Mouse (Mus musculus): ENCODE measurements at regions not wholly inside any gene's neighbourhood (a gene's known extent, or its start where the extent isn't known, plus 50 kb on each side); places are given as distances from the start of the nearest gene placed in this dataset.
A peak's percentile ranks its signal among the peaks of the same experiment; 100 is the strongest.

DNA sequence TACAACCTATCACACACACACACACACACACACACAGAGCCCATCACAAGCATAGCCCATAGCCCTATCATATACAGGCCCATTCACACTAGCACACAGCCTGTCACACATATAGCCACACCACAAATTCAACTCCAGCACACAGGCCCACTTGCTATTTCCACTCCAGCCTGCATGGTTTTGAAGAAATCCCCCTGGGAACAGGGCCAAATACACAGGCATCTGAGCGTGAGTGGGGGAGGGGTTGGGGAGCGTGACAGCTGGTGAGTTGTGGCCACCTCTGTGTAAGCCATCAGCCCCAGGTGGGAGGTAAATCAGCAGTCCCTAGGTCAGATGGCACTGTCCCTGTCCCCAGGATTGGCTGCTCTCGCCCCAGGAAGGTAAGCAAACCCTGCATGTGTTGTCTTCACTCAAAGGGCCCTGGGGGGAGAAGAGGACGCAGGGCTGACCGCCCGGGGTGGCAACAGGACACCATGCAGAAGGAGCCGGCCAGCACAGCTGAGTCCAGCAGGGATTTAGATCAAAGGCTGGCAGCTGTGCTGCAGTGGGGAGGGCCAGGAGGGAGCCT is 153.6 kb upstream of the Gm3448 start:
- no peak for DNase-seq (ENCODE audit: low spot score in 2 of 2)

DNA sequence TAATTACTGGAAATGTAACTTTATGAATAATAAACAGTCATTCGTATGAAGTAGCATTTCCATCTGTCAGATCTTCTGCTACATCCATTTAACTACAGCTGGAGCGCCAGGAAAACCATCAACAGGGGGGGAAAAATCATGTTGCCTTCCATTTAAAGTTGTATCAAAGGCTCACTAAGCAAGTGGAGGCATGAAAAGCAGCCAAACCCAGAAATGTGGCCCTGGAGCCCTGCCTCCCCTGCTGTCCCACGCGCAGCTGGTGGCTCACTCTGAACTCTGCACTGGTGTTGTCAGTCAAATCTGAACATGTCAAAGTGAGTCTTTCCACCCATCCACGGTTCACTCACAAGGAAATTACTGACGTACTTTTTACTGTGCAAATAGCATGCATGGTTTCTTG is 152.5 kb upstream of the Gm3448 start:
- DNase-seq (ENCODE audit: low spot score in 2 of 2): peak; percentile 38 to 50

DNA sequence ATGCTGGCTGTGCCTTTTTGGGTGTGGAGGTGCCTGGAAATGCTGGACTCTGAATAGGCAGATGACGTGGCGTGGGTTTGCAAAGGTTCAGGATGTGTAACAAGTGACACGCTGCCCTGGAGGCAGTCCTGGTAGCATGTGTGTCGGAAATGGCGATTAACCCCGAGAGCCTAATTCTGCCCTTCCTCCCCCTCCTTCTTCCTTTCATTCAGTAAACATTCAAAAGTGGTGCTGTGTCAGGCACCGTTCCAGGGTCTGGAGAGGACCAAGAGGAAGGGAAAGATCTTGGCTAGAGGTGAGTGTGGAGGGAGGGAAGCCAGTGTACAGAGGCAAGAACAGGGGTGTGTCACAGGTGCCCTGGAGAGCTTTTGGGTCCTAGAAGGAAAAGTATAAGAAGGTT is 151.5 kb upstream of the Gm3448 start:
- peak; percentile 31 to 43 for DNase-seq (ENCODE audit: low spot score in 2 of 2)

DNA sequence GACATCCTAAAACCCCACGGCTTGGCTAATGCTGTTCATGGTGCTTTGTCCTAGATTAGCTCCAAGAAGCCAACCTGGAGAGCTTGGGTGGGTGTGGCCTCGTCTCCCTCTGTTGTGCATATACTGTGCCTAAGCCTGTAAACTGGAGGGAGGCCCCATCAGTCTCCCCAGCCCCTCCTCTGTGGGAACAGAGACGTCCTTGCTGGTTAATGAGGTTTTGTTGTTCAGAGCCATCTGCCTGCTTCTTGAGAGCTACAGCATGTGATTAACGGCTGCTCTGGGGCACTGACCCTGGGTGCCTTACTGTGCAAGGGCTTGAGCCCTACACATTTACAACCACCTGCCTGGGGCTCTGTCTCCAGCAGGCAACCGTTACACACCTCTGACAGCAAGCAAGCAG is 143.9 kb upstream of the Gm3448 start:
- DNase-seq (ENCODE audit: low spot score in 2 of 2): no peak

DNA sequence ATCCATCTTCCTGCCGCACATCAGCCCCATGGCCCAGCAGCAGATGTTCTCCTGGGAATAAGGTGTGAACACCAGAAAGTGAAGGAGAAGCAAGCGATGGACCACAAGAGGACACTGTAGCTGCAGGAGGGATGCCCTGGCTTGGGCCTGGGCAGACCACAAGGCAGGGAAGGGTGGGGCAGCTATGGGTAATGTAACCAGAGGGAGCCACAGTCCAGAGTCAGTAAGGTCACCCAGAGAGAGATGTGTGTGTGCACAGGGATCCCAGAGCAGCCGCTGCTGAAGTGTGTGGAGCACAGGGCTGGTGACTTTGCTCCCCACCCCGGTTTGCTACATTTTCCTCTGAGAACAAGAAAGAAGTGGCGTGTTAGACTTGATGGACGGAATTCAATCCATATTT is 142.5 kb upstream of the Gm3448 start:
- no peak for DNase-seq (ENCODE audit: low spot score in 2 of 2)

DNA sequence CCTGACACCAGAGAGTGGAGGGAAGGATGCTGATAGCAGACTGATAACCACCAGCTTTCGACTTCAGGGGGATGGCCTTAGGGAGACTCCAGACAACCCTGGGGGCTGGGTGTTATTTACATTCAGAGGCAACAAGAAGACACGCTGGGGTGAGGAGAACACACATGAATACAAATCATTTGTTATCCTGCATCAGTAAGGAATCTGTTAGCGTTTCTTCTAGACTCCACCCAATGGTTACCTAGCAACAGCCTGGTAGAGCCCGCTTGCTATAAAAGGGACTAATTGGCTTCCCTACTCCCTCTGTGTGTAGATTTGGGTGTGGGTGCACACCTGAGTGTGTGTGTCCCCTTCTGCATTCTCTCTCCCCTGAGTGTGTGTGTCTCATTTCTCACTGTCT is 140.8 kb upstream of the Gm3448 start:
- DNase-seq (ENCODE audit: low spot score in 2 of 2): no peak

DNA sequence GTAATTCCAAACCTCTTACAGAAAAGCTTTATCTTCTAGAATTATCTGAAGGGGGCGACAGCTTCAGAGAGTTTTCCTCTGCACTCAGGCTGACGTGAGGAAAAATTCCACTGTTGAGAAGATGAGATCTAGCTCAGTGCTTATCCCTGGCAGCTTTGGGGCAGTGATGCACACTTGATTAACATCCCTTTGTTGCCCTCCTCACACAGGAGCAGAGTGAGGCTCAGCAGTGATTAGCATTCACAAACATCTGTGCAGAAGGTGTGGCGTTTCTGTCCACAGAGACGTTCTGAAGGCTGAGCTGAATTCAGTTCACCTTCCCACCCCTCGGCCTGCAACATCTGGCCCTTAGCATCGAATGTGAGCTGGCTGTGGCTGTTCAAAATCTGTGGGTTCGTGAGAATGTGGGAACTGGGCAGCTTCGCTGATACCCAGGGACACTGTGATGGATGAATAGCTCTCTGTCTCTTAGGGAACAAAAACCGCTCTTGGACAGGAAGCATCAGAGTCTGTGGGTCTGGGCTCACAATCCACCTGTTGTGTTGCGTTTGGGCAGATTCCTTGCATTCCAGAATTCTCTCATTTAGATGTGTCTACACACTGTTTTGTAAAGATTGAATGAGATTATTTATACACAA is 139.0 kb upstream of the Gm3448 start:
- no peak for DNase-seq (ENCODE audit: low spot score in 2 of 2)

DNA sequence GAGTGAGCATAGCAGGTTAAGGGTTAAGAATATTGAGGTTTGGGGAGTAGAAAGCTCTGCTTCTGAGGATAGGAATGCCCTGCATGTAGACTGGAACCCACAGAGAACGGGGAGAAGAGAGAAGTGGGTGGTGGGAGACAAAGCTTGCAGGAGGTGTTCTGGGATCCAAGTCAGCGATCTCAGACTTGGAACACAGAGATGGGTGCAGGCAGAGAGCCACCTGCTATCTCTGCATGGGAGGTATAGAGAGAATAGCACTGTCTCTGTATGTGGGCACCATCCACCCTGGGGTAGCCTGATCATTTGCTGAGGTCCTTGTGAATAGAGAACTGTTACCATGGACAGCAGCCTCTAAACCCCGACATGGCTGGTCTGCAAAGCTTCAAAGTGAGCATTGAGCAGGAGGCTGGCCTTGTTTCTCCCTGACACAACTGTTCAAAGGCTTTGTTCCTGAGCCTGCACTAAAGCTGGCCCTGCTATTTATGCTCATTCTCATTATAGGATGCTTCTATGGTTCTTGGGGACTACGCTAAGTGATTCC is 138.1 kb upstream of the Gm3448 start:
- no peak for DNase-seq (ENCODE audit: low spot score in 2 of 2)

DNA sequence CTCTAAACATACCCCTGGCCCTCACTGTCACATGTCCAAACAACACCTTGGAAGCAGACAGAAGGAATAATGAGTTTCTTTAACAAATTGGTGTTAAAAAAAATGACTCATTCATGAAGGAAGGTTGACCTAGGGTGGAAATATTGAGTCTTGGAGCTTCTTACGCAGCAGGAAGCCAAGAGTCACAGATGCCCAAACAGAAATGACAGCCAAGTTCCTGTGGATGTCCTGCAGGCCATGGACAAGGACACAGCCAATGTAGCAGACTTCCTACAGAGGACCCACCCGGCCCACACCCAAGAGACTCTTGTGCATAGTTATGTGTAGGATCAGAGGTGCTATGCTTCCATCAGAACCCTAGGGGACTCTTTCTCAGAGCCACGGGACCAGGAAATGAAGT is 136.1 kb upstream of the Gm3448 start:
- no peak for DNase-seq (ENCODE audit: low spot score in 2 of 2)

DNA sequence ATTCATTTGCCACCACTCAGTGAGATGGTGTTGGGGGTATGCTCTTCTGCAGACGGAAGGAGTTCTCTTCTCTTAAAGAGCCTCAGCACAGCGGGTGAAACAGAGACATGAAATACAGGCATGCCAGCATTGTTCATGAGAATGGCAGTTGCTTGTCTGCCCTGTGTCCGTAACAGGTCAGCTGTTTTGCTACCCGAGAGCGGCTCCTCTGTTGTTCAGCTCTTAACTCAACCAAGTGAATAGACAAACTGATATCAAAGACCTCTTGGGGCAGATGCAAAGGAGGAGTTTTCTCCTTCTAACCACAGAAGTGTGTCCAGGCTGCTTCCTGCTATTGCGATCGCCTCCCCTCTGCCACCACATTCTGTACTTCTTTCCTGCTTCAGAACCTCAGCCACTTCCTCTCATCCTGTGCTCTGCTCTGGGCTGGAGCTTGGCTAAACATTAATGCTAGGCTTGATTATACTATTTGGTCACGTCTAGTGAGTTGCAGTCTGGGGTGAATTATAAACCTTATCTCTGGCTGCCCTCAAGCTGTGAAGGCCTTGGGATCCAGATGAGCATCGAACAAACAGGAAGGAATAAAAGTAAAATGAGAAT is 133.1 kb upstream of the Gm3448 start:
- DNase-seq (ENCODE audit: low spot score in 2 of 2): no peak

DNA sequence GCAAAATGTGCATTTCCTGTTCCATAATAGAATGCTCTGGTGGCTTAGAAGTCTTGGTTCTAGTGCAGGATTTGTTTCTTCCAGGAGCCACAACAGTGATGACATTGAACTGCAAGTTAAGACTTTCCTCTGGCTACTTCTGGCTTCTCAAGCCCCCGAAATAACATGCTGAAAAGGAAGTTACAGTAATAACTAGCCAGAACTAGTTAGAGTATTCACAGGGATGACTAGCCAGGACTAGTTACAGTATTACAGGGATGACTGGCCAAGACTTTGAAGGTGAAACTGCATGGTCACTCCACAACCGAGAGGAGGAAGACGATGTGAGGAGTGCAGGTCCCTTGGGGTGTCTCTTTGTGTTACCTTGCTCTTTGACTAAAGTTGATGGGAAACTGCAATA is 126.6 kb upstream of the Gm3448 start:
- DNase-seq (ENCODE audit: low spot score in 2 of 2): no peak

DNA sequence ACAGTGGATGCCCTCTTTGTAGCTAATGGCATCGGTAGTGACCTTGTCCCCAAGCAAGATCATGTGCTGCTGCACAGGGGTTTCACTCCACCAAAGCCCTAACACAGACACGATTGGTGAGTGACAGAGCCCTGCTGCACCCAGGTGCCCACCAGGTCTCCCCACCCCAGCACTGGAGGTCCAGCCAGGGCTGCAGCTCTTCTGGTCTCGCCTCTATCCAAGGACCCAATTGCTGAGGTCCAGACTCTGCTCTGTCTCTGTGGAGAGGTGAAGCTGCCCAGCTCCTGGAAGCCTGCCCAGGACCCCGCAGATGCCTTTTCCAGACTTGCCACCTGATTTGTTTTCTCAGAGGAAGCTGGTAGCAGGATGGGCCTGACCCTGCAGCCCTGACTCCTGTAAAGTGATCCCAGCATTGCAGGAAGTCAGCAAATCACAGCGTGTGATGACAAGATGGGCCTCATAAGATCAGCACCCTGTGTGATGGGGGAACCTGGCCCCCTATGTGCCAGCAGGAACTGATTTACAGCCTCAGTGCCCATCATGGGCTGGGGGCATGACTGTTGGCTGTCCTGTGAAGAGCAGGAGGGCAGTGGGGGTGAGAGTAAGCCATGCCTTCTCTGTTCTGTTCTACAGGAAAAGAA is 116.5 kb upstream of the Gm3448 start:
- no peak for DNase-seq (ENCODE audit: low spot score in 2 of 2)

DNA sequence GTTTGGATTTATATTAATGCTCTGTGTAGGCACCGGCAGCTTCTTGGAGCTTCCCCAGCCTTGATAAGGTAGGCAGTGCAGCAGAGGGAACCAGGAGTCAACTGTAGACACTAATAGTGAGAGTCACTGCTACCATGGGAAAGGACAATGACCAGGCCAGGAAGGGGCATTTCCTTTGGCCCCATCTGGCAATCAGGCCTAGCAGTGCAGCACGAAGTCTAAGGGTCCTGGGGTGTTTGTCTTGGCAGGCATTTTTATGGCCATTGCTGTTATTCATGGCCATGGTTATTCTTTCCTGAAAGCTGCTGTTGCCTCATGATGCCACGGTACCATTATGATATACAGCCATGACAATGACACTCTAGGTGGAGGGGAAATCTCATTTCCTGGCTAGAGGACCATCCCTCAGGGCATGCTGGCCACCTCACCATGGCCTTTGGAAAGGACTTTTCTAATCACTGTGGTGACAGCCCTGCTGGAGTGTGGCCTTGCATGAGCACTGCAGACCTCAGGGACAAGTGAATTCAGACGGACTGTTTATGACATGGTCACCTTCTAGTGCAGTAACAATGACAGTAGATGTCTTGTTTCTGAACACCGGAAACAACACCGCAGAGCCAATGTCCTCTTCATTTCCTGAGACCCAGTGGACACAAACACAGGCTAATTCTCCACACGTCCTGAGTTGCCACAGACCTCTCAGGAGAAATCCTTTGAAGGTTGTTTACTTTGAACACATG is 111.8 kb upstream of the Gm3448 start:
- DNase-seq (ENCODE audit: low spot score in 2 of 2): no peak

DNA sequence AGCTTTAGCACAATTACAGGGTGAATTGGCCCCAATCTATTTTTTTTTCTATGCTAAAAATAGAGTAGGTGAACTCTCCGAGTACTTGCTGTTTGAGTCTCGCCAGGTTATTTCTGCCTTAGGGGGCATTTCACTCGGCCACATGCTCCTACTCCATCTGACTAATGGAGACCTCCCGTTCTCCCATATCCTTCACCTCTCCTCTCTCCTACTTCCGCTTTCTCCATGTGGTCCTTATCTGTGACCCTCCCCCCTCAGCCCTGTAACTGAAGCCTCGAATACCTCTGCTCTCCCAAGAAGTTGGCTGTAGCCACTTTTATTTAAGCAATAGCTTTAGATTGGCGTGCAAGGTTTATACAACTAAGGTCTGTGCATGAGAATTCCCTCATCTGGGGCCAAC is 111.1 kb upstream of the Gm3448 start:
- DNase-seq (ENCODE audit: low spot score in 2 of 2): no peak

DNA sequence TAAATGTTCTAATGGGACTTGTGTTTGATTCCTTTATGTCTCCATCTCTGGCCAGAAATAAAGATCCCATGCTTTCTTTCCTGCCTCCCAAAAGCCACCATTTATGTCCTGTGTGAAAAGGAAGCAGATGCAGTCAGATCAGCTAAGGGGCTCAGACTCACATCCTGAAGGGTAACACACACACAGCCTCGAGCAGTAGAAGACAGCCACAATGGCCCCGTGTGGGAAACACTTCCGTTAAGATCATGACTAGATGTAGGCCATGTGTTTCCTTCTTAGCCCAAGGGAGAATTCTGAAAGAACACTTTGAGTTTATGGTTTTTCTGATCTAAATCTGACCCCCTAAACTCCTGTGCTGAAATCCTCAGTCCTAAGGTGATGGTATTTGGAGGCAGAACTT is 110.4 kb upstream of the Gm3448 start:
- no peak for DNase-seq (ENCODE audit: low spot score in 2 of 2)

DNA sequence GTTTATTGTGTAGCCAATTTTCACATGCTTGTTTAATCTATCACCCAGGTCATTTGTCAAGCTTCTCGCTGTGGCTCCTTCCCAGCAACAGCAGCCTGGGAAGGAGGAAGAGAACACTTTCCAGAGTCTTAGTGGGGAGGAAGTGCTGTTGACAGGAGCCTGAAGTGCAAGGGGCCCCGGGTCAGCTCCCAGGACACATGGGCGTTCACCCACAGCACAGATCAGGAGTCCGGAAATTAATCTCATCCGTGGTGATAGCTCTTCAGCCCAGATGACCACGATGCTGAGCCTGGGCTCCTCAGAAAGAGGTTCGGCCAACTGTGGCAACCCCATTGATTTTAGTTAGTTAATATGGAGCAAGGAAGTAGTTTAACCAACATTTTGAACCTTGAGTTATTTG is 105.3 kb upstream of the Gm3448 start:
- DNase-seq (ENCODE audit: low spot score in 2 of 2): no peak

DNA sequence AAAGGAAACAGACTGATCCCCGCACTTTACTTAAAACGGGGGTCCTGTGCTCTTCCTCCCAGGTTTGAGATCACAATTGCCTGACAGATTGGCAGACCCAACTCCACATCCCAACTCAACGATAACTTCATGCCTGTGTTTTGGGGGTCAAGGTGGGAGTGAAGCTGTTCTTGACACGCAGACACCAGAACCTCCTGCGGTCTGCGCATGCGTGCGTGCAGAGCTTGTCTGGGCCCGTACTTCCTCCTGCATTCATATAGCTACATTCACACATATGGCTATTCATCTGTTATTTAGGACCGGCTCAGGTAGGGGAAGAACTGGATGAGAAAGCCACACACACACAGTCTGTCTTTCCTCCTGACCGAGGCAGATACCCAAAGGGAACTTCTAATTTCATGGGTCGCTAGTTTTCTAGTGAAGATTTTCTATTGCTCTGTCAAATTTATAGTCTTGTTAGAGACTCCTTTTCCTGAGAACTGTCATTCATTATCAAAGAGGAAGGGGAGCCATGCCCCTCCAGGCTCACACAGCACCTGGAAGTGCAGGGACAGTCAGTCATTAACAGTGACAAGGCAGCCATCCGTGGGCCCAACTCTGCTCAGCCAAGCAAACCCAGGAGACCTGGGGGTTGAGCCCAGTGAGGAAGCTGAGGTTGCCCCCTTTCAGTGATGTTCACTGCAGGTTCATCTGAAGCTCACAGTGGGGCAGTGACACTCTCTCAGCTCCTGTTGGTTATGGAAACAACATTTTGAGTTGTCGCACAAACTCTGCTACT is 104.0 kb upstream of the Gm3448 start:
- no peak for DNase-seq (ENCODE audit: low spot score in 2 of 2)

DNA sequence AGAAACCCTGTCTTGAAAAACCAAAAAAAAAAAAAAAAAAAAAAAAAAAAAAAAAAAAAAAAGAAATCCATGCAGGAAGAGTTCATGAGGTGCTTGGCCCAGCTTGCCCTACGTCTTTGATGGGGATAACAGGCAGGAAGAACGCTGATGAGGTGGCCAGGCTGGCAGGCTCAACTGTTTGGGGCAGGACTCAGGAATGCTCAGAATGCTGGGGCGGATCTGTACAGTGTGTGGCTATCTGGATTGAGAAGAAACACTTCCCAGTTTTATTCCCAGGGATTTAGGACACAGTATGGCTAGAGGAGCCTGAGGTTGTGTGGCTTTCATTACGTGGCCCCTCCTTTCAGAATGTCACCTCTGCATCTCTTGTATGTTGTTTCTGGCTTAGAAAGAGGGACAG is 99.1 kb upstream of the Gm3448 start:
- peak; percentile 7 to 11 for DNase-seq (ENCODE audit: low spot score in 2 of 2)
